Mouse (Mus musculus) T-helper 2 cell (primary cell): ENCODE results near the gene Havcr1.

Source experiments
- in situ Hi-C: fragments of 300-600 bp; cut with MboI, MseI; formaldehyde crosslinking; loops from one replicate; pipeline ENCODE4 v1.15.1; 2025; ENCODE audit warnings: high pct_unique_total_duplicates

Gene Havcr1

DNA sequence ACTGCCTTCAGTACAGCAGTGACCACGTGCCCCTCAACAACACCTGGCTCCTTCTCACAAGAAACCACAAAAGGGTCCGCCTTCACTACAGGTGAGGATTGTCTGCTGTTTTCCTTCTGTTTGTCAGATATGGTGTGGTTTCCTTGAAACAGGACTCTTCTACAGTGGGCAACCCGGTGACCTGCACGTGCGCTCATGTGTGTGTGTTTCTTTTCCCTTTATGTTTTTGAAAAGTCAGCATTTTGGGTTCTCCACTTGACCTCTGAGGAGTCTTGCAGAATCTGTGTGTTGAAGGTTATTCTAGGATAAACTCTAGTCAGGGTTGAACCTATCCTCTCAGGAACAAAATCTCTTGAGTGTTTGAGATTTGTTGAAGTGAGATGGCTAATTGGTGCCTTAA is 82.8 kb downstream of the Havcr1 start:
- in situ Hi-C loops, result no loop called here

DNA sequence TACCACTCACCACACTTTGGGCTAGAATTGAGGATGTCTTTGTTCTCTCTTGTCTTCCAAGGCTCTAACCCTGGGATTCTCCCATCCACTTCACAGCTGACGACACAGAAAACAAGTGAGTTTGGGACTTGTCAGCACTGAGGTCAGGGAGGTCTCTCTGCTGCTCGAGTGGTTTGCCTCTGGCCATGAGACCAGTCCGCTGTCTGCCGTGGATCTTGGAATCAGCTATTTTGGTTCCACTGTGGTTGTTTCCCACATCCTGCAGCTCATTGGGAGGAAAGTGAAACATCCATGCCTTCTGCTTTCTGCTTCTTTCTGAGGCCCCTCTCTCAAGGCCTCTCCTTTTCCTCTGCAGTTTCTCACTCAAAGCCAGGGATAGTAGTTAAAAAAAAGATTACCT is 85.0 kb downstream of the Havcr1 start:
- in situ Hi-C loops, result no loop called here
